Mouse (Mus musculus) T-helper 1 cell (primary cell): ENCODE data around the gene S100a4.

Source experiments
- in situ Hi-C: fragments of 300-600 bp; cut with MboI, MseI; formaldehyde crosslinking; loops from one replicate; pipeline ENCODE4 v1.15.1; 2025; ENCODE audit warnings: high pct_unique_total_duplicates

The S100a4 gene

DNA sequence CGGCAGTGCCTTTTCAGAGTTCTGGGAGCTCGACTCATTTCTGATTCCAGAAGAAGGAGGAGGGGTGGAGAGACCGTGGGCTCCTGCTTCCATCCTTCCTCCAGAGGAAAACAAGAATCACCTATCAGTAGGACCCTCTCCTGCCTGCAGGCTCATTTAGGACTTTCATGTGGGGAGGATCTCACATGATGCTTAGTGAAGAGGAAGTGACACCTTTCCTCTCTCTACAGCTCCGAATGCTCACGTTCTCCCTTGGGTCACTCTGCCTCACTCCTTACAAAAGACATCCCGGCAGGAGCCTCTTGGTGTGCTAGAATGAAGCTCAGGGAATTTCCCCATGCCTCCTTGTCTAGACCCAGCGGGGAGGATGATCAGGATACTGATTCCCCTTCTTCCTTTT is 18.0 kb downstream of the S100a4 start:
- in situ Hi-C loops: no loop called here

DNA sequence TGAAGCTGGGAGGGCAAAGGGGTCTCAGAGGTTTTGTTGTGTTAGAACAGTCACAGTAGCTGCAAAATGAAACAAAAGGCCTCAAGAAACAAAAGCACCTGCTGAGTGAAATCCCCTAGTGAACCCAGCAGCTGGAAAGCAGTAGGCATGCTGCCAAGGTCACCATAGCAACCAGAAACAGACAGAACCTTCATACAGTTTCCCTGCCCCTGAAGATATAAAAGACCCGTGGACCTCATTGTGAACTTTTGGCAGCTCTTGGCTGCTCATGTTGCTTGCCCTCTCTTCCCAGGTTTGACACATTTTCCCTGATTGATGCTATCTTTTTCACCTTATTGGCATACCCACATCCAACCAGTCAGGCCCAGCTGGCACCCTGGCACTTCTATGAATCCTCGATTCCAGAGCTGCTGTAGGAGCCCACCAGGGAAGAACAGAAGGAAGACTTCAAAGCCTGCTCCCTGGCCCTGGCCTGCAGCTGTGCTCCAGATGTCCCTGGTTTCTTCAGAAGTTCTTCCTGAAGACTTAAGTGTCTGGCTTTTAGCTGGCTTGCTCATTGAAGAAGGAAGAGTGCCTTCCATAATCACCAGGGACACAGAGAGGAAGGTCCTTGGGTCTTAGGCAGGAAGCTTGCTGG is 20.0 kb downstream of the S100a4 start:
- in situ Hi-C loops: no loop called here

GRCm38 (mm10) chr3:90625496-90625895 is 21.9 kb downstream of the S100a4 start:
- in situ Hi-C loops: no loop called here

DNA sequence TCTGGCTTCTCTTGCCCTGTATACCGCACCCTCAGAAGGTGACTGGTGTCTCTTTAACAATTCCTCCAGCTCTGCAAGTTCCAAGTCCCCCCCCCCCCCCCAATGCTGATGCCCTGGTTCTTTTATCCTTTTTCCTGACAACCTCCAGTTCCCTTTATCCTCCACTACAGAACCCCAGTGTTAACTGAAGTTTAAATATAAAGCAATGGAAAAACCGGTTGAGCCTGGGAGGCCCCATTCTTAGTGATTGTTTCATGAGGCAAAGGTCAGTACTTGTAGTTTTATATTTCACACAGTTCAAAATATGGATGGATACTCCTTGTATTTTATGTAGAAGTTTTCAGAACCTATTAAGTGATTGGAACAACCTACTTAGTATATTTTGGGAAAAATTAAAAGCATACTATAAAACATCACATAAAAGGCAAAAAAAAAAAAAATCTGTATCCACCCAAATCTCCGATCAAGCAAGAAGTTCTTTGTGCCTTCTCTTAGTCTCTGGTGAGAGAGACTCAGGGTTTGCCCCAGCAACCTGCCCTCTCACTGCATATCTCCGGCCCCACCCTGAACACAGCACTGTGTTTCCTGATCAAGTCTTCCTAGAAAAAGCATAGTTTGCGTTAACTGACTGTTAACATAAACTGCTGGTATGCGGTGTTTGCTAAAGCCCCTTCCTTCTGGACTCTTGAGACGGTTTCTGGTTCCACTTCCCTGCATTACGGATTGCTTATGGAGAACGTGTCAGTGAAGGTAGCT is 22.9 kb downstream of the S100a4 start:
- in situ Hi-C loops: no loop called here

DNA sequence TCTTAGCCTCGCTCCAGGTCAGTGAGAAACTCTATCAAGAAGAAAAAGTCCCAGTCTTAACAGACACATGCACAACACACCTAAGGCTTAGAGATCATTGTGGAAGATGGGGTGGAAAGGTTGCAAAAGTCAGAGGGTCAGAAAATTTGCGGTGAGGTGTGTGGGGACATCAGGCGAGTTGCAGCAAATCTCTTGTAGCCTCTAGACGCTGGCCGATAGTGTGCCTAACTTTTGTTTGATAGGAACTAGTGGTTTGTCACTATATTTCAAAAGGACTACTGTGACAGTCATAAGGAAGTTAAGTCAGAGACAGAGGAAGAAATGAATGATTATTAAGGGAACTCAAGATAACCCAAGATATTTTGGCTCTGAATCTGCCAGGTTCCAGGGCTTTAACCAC is 23.8 kb downstream of the S100a4 start:
- in situ Hi-C loops: no loop called here

DNA sequence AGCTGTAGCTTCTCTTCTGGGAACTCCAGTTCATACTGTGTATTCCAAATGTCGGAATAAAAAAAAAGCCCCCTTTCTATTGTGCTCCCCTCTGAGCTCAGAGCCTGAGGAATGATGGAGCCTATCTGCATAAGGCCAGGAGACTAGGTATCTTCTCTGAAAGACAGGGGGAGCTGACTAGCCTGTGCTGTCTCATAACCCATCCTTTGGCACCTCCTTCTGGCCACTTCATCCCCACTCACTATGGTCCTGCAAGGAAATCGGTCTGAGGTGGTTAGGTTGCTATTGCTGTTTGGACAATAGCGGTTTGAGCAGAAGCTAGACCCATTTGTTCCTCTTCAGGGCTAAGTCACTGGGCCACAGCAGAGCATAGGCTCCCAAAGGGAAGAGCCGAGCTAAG is 24.2 kb downstream of the S100a4 start:
- in situ Hi-C loops: no loop called here

DNA sequence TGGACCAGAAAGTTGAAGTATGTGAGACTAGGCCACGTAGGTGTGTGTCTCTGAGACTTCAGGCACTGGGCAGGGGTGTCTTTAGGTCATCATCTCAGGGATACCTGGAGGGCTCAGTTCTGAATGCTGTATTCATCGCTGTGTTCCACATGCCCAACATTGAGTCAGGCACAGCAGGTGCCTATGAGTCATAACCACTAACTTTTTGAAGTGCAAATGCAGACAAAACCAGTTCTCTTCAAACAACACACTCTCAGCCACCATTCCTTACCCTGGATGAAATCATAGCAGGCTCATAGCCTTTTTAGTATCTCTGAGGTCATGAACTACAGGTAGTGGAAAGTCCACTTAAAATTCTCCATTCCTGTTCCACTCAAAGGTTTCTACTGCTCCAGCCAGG is 25.7 kb downstream of the S100a4 start:
- in situ Hi-C loops: no loop called here

DNA sequence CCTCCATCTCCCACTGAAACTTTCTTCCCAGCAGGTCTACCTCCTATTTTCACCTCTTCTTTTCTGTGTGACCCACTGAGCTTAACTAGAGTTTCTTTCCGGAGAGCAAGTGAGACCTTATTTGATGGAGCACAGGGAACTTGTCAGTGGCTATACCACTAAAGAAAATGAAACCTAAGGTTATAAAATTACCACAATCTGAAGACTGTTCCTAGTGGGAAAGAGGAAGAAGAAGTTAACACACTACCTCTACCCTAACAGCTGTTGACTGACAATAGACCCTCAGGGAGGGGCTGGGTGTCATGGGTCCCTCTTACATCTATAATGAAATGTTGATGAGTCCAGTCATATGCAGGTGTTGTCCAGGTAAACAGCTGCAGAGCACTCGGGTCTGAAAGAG is 28.4 kb downstream of the S100a4 start:
- in situ Hi-C loops: no loop called here

DNA sequence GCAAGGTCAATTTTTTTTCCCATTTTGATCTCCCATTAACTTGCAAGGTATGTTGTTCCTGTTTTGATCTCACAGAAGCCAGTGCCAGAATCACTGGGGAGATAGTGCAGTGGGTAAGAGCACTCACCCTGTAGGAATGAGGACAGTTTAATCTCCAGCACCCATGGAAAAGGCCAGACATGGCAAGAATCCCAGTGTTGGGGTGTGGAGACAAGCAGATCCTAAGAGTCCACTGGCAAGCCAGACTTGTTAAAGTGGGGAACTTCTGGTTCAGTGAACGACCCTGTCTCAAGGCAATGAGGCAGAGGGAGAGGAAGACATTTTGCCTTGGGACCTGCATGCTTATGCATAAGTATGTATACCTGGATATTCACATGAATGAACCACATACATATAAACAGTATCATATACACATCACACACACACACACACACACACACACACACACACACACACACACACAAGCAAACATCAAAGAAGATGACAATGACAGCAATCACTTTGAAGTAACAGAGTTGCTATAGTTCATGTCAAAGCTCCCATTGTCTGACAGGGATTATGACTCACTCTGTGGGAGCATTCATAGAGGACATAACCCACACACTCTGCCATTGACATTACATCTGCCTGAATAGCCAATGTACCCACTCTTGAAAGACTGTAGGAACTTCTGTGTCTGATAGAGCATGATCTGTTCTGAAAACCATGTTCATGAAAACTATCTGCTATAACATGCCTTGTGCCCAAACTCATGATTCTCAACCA is 35.1 kb downstream of the S100a4 start:
- in situ Hi-C loops: no loop called here

DNA sequence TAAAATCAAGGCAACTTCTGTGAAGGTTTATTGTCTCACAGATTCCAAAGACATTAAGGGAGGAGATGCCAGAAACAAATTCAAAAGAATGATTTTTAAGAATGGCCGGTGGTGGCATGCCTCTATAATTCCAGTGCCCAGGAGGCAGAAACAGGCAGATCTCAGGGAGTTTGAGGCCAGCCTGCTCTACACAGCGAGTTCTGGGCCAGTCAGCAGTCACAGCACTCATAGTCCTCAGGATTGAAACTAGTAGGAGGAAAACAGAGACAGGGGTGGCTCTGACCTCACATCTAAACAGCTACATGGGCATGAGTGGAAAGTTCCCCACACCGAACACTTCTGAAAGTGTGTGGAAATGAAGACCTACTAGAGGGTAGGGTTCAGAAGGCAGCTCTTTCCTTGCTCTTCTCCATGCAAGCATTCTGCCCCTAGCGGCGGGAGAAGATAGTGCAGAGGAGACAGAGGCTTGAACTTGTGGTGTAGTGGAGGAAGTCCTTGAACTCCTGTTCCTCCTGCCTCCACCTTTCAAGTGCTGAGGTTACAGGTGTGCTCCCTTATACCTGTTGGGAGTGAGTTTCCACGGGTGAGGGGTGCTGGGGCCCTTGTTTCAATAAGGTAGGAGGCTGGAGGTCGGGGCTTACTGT is 36.1 kb downstream of the S100a4 start:
- in situ Hi-C loops: no loop called here

GRCm38 (mm10) chr3:90640981-90641380 is 37.4 kb downstream of the S100a4 start:
- in situ Hi-C loops: no loop called here

DNA sequence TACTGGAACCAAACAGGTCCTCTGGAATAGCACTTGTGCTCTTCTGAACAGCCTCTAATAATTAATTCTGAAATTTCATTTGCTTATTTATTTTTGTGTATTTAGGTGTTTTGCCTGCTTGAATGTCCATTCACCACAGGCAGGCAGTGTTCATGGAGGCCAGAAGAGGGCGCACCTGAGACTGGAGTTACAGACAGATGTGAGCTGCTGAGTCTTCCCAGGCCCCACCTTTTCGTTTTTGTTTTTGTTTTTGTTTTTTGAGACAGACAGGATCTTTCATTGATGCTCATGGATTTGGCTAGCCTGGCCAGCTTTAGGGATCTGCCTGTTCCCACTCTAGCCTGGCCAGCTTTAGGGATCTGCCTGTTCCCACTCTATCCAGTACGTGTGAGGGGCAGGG is 40.6 kb downstream of the S100a4 start:
- in situ Hi-C loops: no loop called here

- in situ Hi-C loops: no loop called here
Measured at GRCm38 (mm10) chr3:90647291-90647690, 43.7 kb downstream of the S100a4 start.

DNA sequence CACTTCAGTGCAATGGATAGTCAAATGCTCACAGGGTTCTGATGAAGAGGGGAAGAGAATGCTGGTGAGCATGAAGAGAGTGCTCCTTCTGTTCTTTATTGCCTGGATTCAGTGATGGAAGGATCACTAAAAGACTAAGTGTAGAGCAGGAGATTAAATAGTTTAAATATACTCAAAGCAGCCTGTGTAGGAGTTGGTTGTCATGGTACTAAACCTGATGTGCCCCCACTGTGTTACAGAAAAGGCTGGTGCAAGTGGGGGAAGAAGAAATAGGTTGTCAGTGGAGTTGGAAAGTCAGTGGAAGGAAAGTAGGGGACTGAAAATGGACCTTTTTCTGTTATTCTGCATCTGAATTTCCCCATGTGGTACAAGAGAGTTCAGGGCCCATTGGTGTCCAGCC is 45.4 kb downstream of the S100a4 start:
- in situ Hi-C loops: no loop called here

DNA sequence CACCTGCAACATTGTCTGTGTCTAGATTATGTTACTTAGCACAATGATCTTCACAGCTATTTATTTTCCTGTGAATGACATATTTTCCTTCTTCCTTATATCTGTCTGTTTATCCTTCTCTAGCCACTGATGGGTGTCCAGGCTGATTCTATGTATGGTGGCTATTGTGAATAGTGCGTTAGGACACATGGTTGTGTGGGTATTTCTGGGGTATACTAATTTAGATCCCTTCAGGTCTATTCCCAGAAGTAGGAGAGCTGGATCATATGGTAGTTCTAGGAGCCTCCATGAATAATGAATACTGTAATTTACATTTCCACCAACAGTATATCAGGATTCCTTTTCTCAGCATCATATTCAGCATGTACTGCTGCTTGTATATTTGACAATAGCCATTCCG is 46.3 kb downstream of the S100a4 start:
- in situ Hi-C loops: no loop called here

DNA sequence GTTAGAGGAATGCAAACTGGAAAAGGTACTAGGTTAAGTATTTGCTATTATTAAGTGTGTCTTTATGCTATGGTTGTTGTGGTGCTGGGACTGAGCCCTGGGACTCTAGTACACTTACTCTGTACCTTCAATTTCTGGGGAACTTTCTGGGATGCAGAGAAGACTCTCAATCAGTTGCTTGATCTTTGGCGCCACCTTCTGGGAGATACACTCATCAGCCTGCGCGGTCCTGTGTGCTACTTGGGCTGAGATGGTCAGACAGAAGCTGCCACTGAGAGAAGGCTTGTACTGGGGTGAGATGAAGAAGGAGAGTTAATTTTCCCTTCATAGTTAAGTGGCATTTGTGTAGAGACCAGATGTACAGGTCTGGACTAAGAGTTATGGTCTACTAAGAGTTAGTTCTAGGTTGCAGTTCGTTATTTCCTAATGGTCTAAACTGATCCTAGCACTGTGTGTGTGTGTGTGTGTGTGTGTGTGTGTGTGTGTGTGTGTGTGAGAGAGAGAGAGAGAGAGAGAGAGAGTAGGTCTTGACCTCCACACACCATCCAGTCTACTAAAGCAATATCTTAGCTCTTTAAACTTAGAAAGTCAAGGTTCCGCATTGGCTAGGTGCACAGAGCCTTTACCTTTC is 49.4 kb downstream of the S100a4 start:
- in situ Hi-C loops: no loop called here

DNA sequence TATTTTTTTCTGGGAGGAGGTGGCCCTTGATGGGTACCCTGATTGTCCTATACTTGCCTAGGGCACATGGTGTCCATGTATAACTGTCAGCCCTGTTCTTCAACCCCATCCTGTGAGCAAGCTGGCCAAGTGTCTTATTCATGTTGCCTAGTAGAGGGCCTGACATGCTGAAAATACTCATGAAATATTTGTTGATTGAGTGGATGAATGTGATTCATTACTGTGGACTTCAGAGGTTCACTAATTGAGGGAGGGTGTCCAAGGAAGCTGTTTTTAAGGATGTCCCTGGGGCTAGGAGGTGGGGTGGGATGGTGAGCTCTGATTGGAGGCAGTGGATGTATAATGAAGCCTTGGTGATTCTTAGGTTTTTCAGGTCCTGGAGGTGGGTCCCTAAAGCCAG is 50.1 kb downstream of the S100a4 start, which contains the start of gene S100a7a:
Gene S100a7a, plus strand, starts transcription at position 301 of the 400 bp plus-strand sequence.
- in situ Hi-C loops: no loop called here
